Mouse (Mus musculus) CH12.LX (cell line): ENCODE measurements at regions not wholly inside any gene's neighbourhood (a gene's known extent, or its start where the extent isn't known, plus 50 kb on each side); places are given as distances from the start of the nearest gene placed in this dataset.

Experiments used
- DNase-seq: peaks from one replicate; pipeline ENCODE4 v3.0.0-alpha.2; 2013; ENCODE audit errors: extremely low read depth
- H3K27ac ChIP-seq: 2 replicates; pipeline ENCODE4 v1.5.1; 2012; ENCODE audit warnings: low read depth, mild to moderate bottlenecking, control low read depth, moderate library complexity; ENCODE audit not compliant: insufficient read depth
- H3K27me3 ChIP-seq: replicated peaks from 2 replicates; pipeline ENCODE3; 2012; ENCODE audit warnings: inconsistent platforms
- H3K36me3 ChIP-seq, 2 experiments: replicated peaks in 1 of 2; 2 replicates each; pipeline versions ENCODE3 to v1.6.1; 2012; ENCODE audit warnings: inconsistent platforms in 1 of 2, low read length in 1 of 2, mild to moderate bottlenecking in 1 of 2, mixed read lengths in 1 of 2, moderate library complexity in 1 of 2; ENCODE audit not compliant: control insufficient read depth in 1 of 2, insufficient read depth in 1 of 2
- H3K4me1 ChIP-seq, 2 experiments: 2 replicates each; pipeline ENCODE4 v1.6.1; 2012; ENCODE audit warnings: inconsistent platforms in 1 of 2, moderate library complexity in 1 of 2; ENCODE audit not compliant: insufficient read depth in 2 of 2, control insufficient read depth in 1 of 2
- H3K4me2 ChIP-seq: 2 replicates; pipeline ENCODE4 v1.6.1; 2012; ENCODE audit warnings: low read depth, mild to moderate bottlenecking, control low read depth; ENCODE audit not compliant: poor library complexity, insufficient read depth, severe bottlenecking
- H3K4me3 ChIP-seq, 3 experiments: fragments of 150-350 bp in 1 of 3; sonication (generic) in 1 of 3; replicated peaks in 1 of 3; 2 replicates each; pipeline versions ENCODE3 to v1.5.1; 2011 to 2012; ENCODE audit warnings: low read depth in 2 of 3, low read length in 2 of 3, mild to moderate bottlenecking in 2 of 3, moderate library complexity in 2 of 3, control low read depth in 1 of 3, improper control_type of control experiment in 1 of 3, inconsistent platforms in 1 of 3, mixed read lengths in 1 of 3; ENCODE audit not compliant: poor library complexity in 1 of 3
- H3K79me2 ChIP-seq: replicated peaks from 2 replicates; pipeline ENCODE4 v1.6.1; 2012; ENCODE audit warnings: mild to moderate bottlenecking, moderate library complexity; ENCODE audit not compliant: control insufficient read depth, poor library complexity, insufficient read depth, severe bottlenecking; ENCODE audit errors: extremely low read depth
- H3K9ac ChIP-seq: 2 replicates; pipeline ENCODE4 v1.6.1; 2012; ENCODE audit warnings: low read depth, mild to moderate bottlenecking, control low read depth, moderate library complexity; ENCODE audit not compliant: insufficient read depth
- H3K9me3 ChIP-seq: replicated peaks from 2 replicates; pipeline ENCODE3; 2012; ENCODE audit warnings: low read length, inconsistent platforms, mixed read lengths
- CHD2 ChIP-seq: IDR thresholded peaks from 2 replicates; pipeline ENCODE4 v1.6.1; 2011; ENCODE audit warnings: low read length, improper control_type of control experiment
- CTCF ChIP-seq, 2 experiments: IDR thresholded peaks in 1 of 2; conservative IDR thresholded peaks in 1 of 2; 2 replicates each; pipeline ENCODE4 v1.5.1; 2011 to 2012; ENCODE audit warnings: low read depth in 2 of 2, low read length in 2 of 2, improper control_type of control experiment in 1 of 2, inconsistent platforms in 1 of 2, mild to moderate bottlenecking in 1 of 2, moderate library complexity in 1 of 2
- E2F4 ChIP-seq: IDR thresholded peaks from 2 replicates; pipeline ENCODE4 v1.6.1; 2011; ENCODE audit warnings: low read depth, low read length, improper control_type of control experiment; ENCODE audit not compliant: insufficient replicate concordance
- ELF1 ChIP-seq: IDR thresholded peaks from 2 replicates; pipeline ENCODE4 v1.6.1; 2014; ENCODE audit warnings: low read depth, mild to moderate bottlenecking, inconsistent platforms, low read length, improper control_type of control experiment
- ETS1 ChIP-seq: conservative IDR thresholded peaks from 2 replicates; pipeline ENCODE4 v1.6.1; 2012; ENCODE audit warnings: low read depth, mild to moderate bottlenecking, inconsistent platforms, low read length, improper control_type of control experiment, moderate library complexity
- HCFC1 ChIP-seq: IDR thresholded peaks from 2 replicates; pipeline ENCODE4 v1.6.1; 2012; ENCODE audit warnings: low read depth, mild to moderate bottlenecking, inconsistent platforms, low read length, improper control_type of control experiment
- JUN ChIP-seq: IDR thresholded peaks from 2 replicates; pipeline ENCODE4 v1.6.1; 2011; ENCODE audit warnings: low read depth, mild to moderate bottlenecking, low read length, improper control_type of control experiment, moderate library complexity; ENCODE audit not compliant: insufficient read depth
- JUND ChIP-seq: conservative IDR thresholded peaks from 2 replicates; pipeline ENCODE4 v1.6.1; 2011; ENCODE audit warnings: low read depth, low read length, improper control_type of control experiment
- MYC ChIP-seq: IDR thresholded peaks from 2 replicates; pipeline ENCODE4 v1.6.1; 2011; ENCODE audit warnings: low read depth, mild to moderate bottlenecking, improper control_type of control experiment, low read length
- POLR2A ChIP-seq: IDR thresholded peaks from 2 replicates; pipeline ENCODE4 v1.6.1; 2011; ENCODE audit warnings: low read depth, mild to moderate bottlenecking, improper control_type of control experiment, low read length
- RCOR1 ChIP-seq: conservative IDR thresholded peaks from 2 replicates; pipeline ENCODE4 v1.6.1; 2012; ENCODE audit warnings: low read depth, mild to moderate bottlenecking, inconsistent platforms, low read length, improper control_type of control experiment
- SIN3A ChIP-seq: IDR thresholded peaks from 2 replicates; pipeline ENCODE4 v1.6.1; 2012; ENCODE audit warnings: low read length, improper control_type of control experiment, inconsistent platforms
- SMC3 ChIP-seq: IDR thresholded peaks from 2 replicates; pipeline ENCODE4 v1.6.1; 2011; ENCODE audit warnings: low read depth, low read length, improper control_type of control experiment
- TCF12 ChIP-seq: IDR thresholded peaks from 2 replicates; pipeline ENCODE4 v1.6.1; 2014; ENCODE audit warnings: low read depth, mild to moderate bottlenecking, inconsistent platforms, low read length, improper control_type of control experiment
- UBTF ChIP-seq: IDR thresholded peaks from 2 replicates; pipeline ENCODE4 v1.6.1; 2012; ENCODE audit warnings: low read depth, mild to moderate bottlenecking, inconsistent platforms, low read length, improper control_type of control experiment, moderate library complexity
- USF2 ChIP-seq: conservative IDR thresholded peaks from 2 replicates; pipeline ENCODE4 v1.6.1; 2011; ENCODE audit warnings: low read depth, low read length, improper control_type of control experiment
- dilution Hi-C: fragments of 300-500 bp; cut with MboI; formaldehyde crosslinking; loops from 2 replicates; pipeline ENCODE4 v1.14.3; 2020; ENCODE audit warnings: low sequenced_read_pairs; ENCODE audit not compliant: extremely low pct_unique_long_range_greater_than_20kb, extremely low pct_ligation_motif_present
- in situ Hi-C: fragments of 300-500 bp; cut with MboI; formaldehyde crosslinking; loops from 3 replicates; pipeline ENCODE4 v1.14.3; 2019; ENCODE audit warnings: low sequenced_read_pairs, low pct_ligation_motif_present, low pct_unique_long_range_greater_than_20kb, mixed read lengths

- TF ChIP-seq TCF12 (no peak), ELF1 (no peak), E2F4 (no peak), POLR2A (no peak), CHD2 (no peak), JUN (no peak), SIN3A (no peak), USF2 (no peak), CTCF (conservative IDR thresholded peaks at IDR 0.05 in 1 of 2, IDR thresholded peaks at IDR 0.05 in 1 of 2; ENCODE audit: low read depth in 2 of 2, low read length in 2 of 2) (no peak), UBTF (no peak), HCFC1 (no peak), MYC (no peak)
Observed at GRCm38 (mm10) chr1:193443964-193444676, 74.0 kb upstream of the Camk1g start.

GRCm38 (mm10) chr1:193440512-193440911 is 70.4 kb upstream of the Camk1g start:
- Histone ChIP-seq H3K9ac (no peak overlapping the region), H3K9me3 (no peaks in the 10 kb centered on the region), H3K4me3 (no peak overlapping the region), H3K36me3 (no peaks in the 10 kb centered on the region), H3K79me2 (no peaks in the 10 kb centered on the region), H3K27ac (no peak overlapping the region), H3K4me1 (no peaks in the 10 kb centered on the region; a peak in 1 of 4 replicates), H3K27me3 (peaks cover 23% of the 10 kb centered on the region), H3K4me2 (no peak overlapping the region)
- TF ChIP-seq ETS1 (no peak), CTCF (conservative IDR thresholded peaks at IDR 0.05 in 1 of 2, IDR thresholded peaks at IDR 0.05 in 1 of 2; ENCODE audit: low read depth in 2 of 2, low read length in 2 of 2) (peak; percentile 61 to 65), SMC3 (peak; percentile 64)
- in situ Hi-C loops (no loop called here), dilution Hi-C loops (no loop called here)
- DNase-seq = peak; percentile 34

More at GRCm38 (mm10) chr1:193443964-193444676, 74.0 kb upstream of the Camk1g start:
- Histone ChIP-seq H3K4me1 (no peaks in the 10 kb centered on the region; a peak in 1 of 4 replicates), H3K9me3 (no peaks in the 10 kb centered on the region), H3K4me3 (no peak overlapping the region), H3K27ac (no peak overlapping the region), H3K4me2 (no peak overlapping the region), H3K79me2 (no peaks in the 10 kb centered on the region), H3K9ac (no peak overlapping the region), H3K27me3 (peaks cover 2% of the 10 kb centered on the region), H3K36me3 (no peaks in the 10 kb centered on the region)
- dilution Hi-C loops (no loop called here), in situ Hi-C loops (no loop called here)
- no peak for DNase-seq

GRCm38 (mm10) chr1:193434281-193434680 is 64.2 kb upstream of the Camk1g start:
- H3K9me3 ChIP-seq = no peaks in the 10 kb centered on the region
- TF ChIP-seq CTCF (conservative IDR thresholded peaks at IDR 0.05 in 1 of 2, IDR thresholded peaks at IDR 0.05 in 1 of 2; ENCODE audit: low read depth in 2 of 2, low read length in 2 of 2) (no peak), UBTF (no peak), SIN3A (no peak), POLR2A (no peak), RCOR1 (no peak), JUND (no peak), USF2 (no peak)
- no peaks in the 10 kb centered on the region for H3K79me2 ChIP-seq
- H3K27me3 ChIP-seq = peaks cover 53% of the 10 kb centered on the region
- H3K4me2 ChIP-seq = no peak overlapping the region
- no peaks in the 10 kb centered on the region for H3K4me1 ChIP-seq
- in situ Hi-C loops = no loop called here
- dilution Hi-C loops = no loop called here
- DNase-seq = no peak
- no peak overlapping the region for H3K4me3 ChIP-seq
- no peak overlapping the region for H3K27ac ChIP-seq
- no peak overlapping the region for H3K9ac ChIP-seq
- no peaks in the 10 kb centered on the region for H3K36me3 ChIP-seq
